Mouse (Mus musculus): ENCODE results near the gene Uqcr10. TPM values are rescaled to one million over a fixed set of nuclear protein-coding genes. Genes with fewer than 3 reads are reported as not detected.
A peak's percentile ranks its signal among the peaks of the same experiment; 100 is the strongest.

Gene Uqcr10
- total and polyA plus RNA-seq, 3 experiments: 598 to 1,416 TPM; not detected in 1

- no peaks in the 10 kb centered on the region for H3K27me3 ChIP-seq (ENCODE audit: control insufficient read depth in 1 of 2, insufficient read depth in 2 of 2, low read length in 2 of 2)
- DNase-seq (ENCODE audit: low read depth, low spot score): peak; percentile 89
- peaks cover 5 to 7% of the 10 kb centered on the region in 2 experiments for H3K4me1 ChIP-seq (ENCODE audit: control insufficient read depth in 1 of 2, insufficient read depth in 2 of 2, low read length in 2 of 2)
- no peaks in the 10 kb centered on the region for H3K79me2 ChIP-seq (ENCODE audit: control insufficient read depth, insufficient read depth, low read length, poor library complexity)
- no peaks in the 10 kb centered on the region for H3K9me3 ChIP-seq (replicated peaks; ENCODE audit: insufficient read depth, low read length)
- H3K36me3 ChIP-seq (ENCODE audit: control insufficient read depth in 1 of 2, insufficient read depth in 2 of 2, low read length in 2 of 2): peaks cover 0 to 4% of the 10 kb centered on the region in 2 experiments; a peak in 2 of 4 replicates
- 0 out of 2 replicates have a peak overlapping the region, but pooled peaks have one; percentile 6 for H3K27ac ChIP-seq (ENCODE audit: control insufficient read depth, low read depth, low read length)
- TF ChIP-seq ZNF384 (IDR thresholded peaks at IDR 0.05; ENCODE audit: low read depth, low read length): peak; percentile 68
- no peak for TF ChIP-seq NRF1 (IDR thresholded peaks at IDR 0.05; ENCODE audit: insufficient read depth, low read depth, low read length, poor library complexity, severe bottlenecking)
- no peak for TF ChIP-seq ZKSCAN1 (IDR thresholded peaks at IDR 0.05; ENCODE audit: low read depth, low read length)
- peak; percentile 92; the same call in 1 of the 2 replicates for TF ChIP-seq MYC (IDR thresholded peaks at IDR 0.05; ENCODE audit: low read depth, low read length)
- TF ChIP-seq ZC3H11A (IDR thresholded peaks at IDR 0.05; ENCODE audit: low read depth, low read length): no peak
- TF ChIP-seq HCFC1 (IDR thresholded peaks at IDR 0.05; ENCODE audit: low read depth, low read length): no peak
- TF ChIP-seq TCF12 (IDR thresholded peaks at IDR 0.05; ENCODE audit: low read depth, low read length): 0 out of 2 replicates have a peak, but pooled peaks have one; percentile 18
- no peak for TF ChIP-seq POLR2AphosphoS5 (IDR thresholded peaks at IDR 0.05; ENCODE audit: borderline replicate concordance, low read depth, low read length)
- 0 out of 2 replicates have a peak, but pooled peaks have one; percentile 32 for TF ChIP-seq GATA1 (IDR thresholded peaks at IDR 0.05; ENCODE audit: low read depth, low read length)
- no peak for TF ChIP-seq ETS1 (IDR thresholded peaks at IDR 0.05; ENCODE audit: low read depth, low read length)
- no peak for TF ChIP-seq CHD1 (IDR thresholded peaks at IDR 0.05; ENCODE audit: low read depth, low read length)
- TF ChIP-seq MXI1 (IDR thresholded peaks at IDR 0.05; ENCODE audit: low read depth, low read length): peak; percentile 76
- no peak for TF ChIP-seq GABPA (IDR thresholded peaks at IDR 0.05; ENCODE audit: low read depth, low read length)
- TF ChIP-seq UBTF (IDR thresholded peaks at IDR 0.05; ENCODE audit: borderline replicate concordance, insufficient read depth, low read depth, low read length): no peak
- peak; percentile 58 for TF ChIP-seq SIN3A (IDR thresholded peaks at IDR 0.05; ENCODE audit: low read length)
- no peak for TF ChIP-seq CHD2 (IDR thresholded peaks at IDR 0.05; ENCODE audit: low read length)
- 0 out of 4 replicates have a peak, but pooled peaks of 1 of the 2 experiments have one; percentile 27 for TF ChIP-seq EP300 (IDR thresholded peaks at IDR 0.05; ENCODE audit: low read depth in 1 of 2, low read length in 2 of 2)
- TF ChIP-seq POLR2A (IDR thresholded peaks at IDR 0.05; ENCODE audit: control insufficient read depth in 1 of 2, insufficient read depth in 1 of 2, low read depth in 1 of 2, low read length in 2 of 2, poor library complexity in 1 of 2): peak in 1 of 2 experiments; percentile 54; a peak in 2 of 4 replicates
- TF ChIP-seq BHLHE40 (IDR thresholded peaks at IDR 0.05; ENCODE audit: borderline replicate concordance, low read depth, low read length): peak; percentile 71; the same call in 1 of the 2 replicates
- TF ChIP-seq ELF1 (IDR thresholded peaks at IDR 0.05; ENCODE audit: low read depth, low read length): no peak
- TF ChIP-seq CTCF (IDR thresholded peaks at IDR 0.05 in 2 of 3, conservative IDR thresholded peaks at IDR 0.05 in 1 of 3; ENCODE audit: control insufficient read depth in 1 of 3, insufficient read depth in 1 of 3, low read depth in 2 of 3, low read length in 3 of 3, poor library complexity in 1 of 3, severe bottlenecking in 1 of 3): no peak
- no peak for TF ChIP-seq MEF2A (IDR thresholded peaks at IDR 0.05; ENCODE audit: extremely low read depth, insufficient replicate concordance, low read depth, low read length, poor library complexity, severe bottlenecking)
- TF ChIP-seq USF1 (IDR thresholded peaks at IDR 0.05; ENCODE audit: low read depth, low read length): no peak
- TF ChIP-seq TBP (IDR thresholded peaks at IDR 0.05; ENCODE audit: low read depth, low read length): peak; percentile 75
- peak; percentile 72 for TF ChIP-seq MAX (IDR thresholded peaks at IDR 0.05; ENCODE audit: low read length)
- peak; percentile 42; the same call in 1 of the 2 replicates for TF ChIP-seq RCOR1 (IDR thresholded peaks at IDR 0.05; ENCODE audit: low read depth, low read length)
- TF ChIP-seq E2F4 (IDR thresholded peaks at IDR 0.05; ENCODE audit: borderline replicate concordance, low read depth, low read length): no peak
- no peak for TF ChIP-seq NELFE (IDR thresholded peaks at IDR 0.05; ENCODE audit: low read depth, low read length)
- no peak overlapping the region for H3K4me3 ChIP-seq (ENCODE audit: control insufficient read depth in 1 of 2, insufficient read depth in 1 of 2, low read depth in 2 of 2, low read length in 2 of 2)
- H3K9ac ChIP-seq (ENCODE audit: control insufficient read depth, low read depth, low read length, poor library complexity, severe bottlenecking): peak overlapping the region; percentile 11; the same call in 1 of the 2 replicates
Observed at GRCm38 (mm10) chr11:4714727-4715126, 10.6 kb upstream of the Uqcr10 start.
